Mouse (Mus musculus) G1E (cell line): ENCODE measurements around the gene Ppp4c.

Experiments used
- CTCF ChIP-seq: IDR thresholded peaks from 2 replicates; pipeline ENCODE4 v1.5.1; 2012; ENCODE audit warnings: low read depth, low read length, inconsistent platforms, mixed read lengths
- GATA1 ChIP-seq: IDR thresholded peaks from 2 replicates; pipeline ENCODE4 v1.6.1; 2012; ENCODE audit warnings: borderline replicate concordance, low read length, inconsistent platforms, mixed read lengths
- GATA2 ChIP-seq: IDR thresholded peaks from 2 replicates; pipeline ENCODE4 v1.6.1; 2012; ENCODE audit warnings: low read depth, low read length, inconsistent platforms, borderline replicate concordance
- TAL1 ChIP-seq: conservative IDR thresholded peaks from 2 replicates; pipeline ENCODE4 v1.6.1; 2012; ENCODE audit warnings: low read depth, low read length, inconsistent platforms, mixed read lengths

DNA sequence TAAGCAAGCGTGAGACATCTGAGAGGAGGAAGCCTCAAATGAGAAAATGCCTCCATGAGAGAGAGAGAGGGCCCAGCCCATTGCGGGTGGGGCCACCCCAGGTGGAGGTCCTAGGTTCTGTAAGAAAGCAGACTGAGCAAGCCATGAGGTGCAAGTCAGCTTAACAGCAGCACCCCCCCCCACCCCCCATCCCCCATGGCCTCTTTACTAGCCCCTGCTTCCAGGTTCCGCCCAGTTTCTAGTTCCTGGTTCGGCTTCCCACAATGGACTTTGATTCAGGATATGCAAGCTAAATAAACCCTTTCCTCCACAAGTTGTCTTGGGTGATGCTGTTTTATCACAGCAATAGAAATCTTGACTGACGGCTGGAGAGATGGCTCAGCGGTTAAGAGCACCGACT is 43.5 kb downstream of the Ppp4c start:
- TF ChIP-seq GATA1, result no peak
- TF ChIP-seq CTCF, result no peak
- TF ChIP-seq GATA2, result no peak
- no peak for TF ChIP-seq TAL1
